Comparison of ENCODE assay signal across 15 mouse cellular contexts in genomic region chr8:120411059-120411458, GRCm38 (mm10).
A peak's percentile ranks its signal among the peaks of the same experiment; 100 is the strongest.
DNase-seq lines count a peak whose midpoint lies in the region; ATAC-seq and TF ChIP-seq lines count a peak whose summit lies in the region.
"Had no signal": no experiment of that assay in that cellular context is flagged by ENCODE, and none has a peak within 500 bp of the region (broad histone marks: within the 10 kb centered on the region; RNA-seq: fewer than 3 reads in every experiment).

No protein-coding gene starts in this region.

- peaks cover 50% of the 10 kb centered on the region for H3K4me1 ChIP-seq in heart, embryonic 12.5 days (replicated peaks)
- peaks cover 85% of the 10 kb centered on the region for H3K4me1 ChIP-seq in heart, embryonic 10.5 days
- peaks cover 33% of the 10 kb centered on the region for H3K4me1 ChIP-seq in forebrain, postnatal 0 days (ENCODE audit: insufficient read depth)
- H3K4me1 ChIP-seq in midbrain, embryonic 10.5 days = peaks cover 100% of the 10 kb centered on the region
- H3K4me1 ChIP-seq in neural tube, embryonic 14.5 days (ENCODE audit: control insufficient read depth, insufficient read depth, low read length) = peaks cover 62% of the 10 kb centered on the region

- 0 out of 2 replicates have a peak overlapping the region, but pooled peaks have one; percentile 8 for H3K9ac ChIP-seq in heart, embryonic 12.5 days
- H3K9ac ChIP-seq in forebrain, postnatal 0 days = no peak overlapping the region
- no peak overlapping the region for H3K9ac ChIP-seq in neural tube, embryonic 14.5 days (replicated peaks; ENCODE audit: low read depth, low read length)
- H3K9ac ChIP-seq: kidney, embryonic 15.5 days had no signal

- ATAC-seq in heart, embryonic 12.5 days (ENCODE audit: insufficient number of reproducible peaks, low FRiP score) = no peak
- peak; percentile 27; the same call in 1 of the 2 replicates for ATAC-seq in forebrain, postnatal 0 days
- ATAC-seq in neural tube, embryonic 14.5 days (ENCODE audit: low read depth) = no peak

- H3K27ac ChIP-seq in heart, embryonic 12.5 days (ENCODE audit: poor library complexity, severe bottlenecking) = no peak overlapping the region
- H3K27ac ChIP-seq in heart, embryonic 10.5 days = no peak overlapping the region
- no peak overlapping the region for H3K27ac ChIP-seq in forebrain, postnatal 0 days (ENCODE audit: low read depth, low read length)
- peak overlapping the region; percentile 80 for H3K27ac ChIP-seq in midbrain, embryonic 10.5 days (replicated peaks)
- 0 out of 2 replicates have a peak overlapping the region, but pooled peaks have one; percentile 22 for H3K27ac ChIP-seq in neural tube, embryonic 14.5 days (ENCODE audit: low read depth, low read length)
- H3K27ac ChIP-seq: heart, embryonic 13.5 days; kidney, embryonic 15.5 days had no signal

- no peak for DNase-seq in heart, embryonic 10.5 days (ENCODE audit: low spot score)
- DNase-seq in forebrain, postnatal 0 days = no peak
- no peak for DNase-seq in midbrain, embryonic 10.5 days (ENCODE audit: low spot score)
- no peak for DNase-seq in adrenal gland, postnatal 4 days (ENCODE audit: low spot score in 2 of 2)
- no peak for DNase-seq in ovary, postnatal 36 days (ENCODE audit: low spot score)
- no peak for DNase-seq in spleen, adult 18-20 months
- DNase-seq: cerebellum, adult 9-11 months; gastrocnemius, postnatal 14 days; right cerebral cortex, postnatal 25 days had no signal

- no peak overlapping the region for H3K4me2 ChIP-seq in heart, embryonic 12.5 days
- H3K4me2 ChIP-seq in forebrain, postnatal 0 days (ENCODE audit: low read depth) = no peak overlapping the region
- no peak overlapping the region for H3K4me2 ChIP-seq in neural tube, embryonic 14.5 days (ENCODE audit: low read depth, low read length)
- H3K4me2 ChIP-seq: heart, embryonic 13.5 days; kidney, embryonic 15.5 days had no signal

- peaks cover 15% of the 10 kb centered on the region for H3K27me3 ChIP-seq in heart, embryonic 12.5 days (replicated peaks)
- H3K27me3 ChIP-seq in heart, embryonic 10.5 days (ENCODE audit: insufficient read depth, poor library complexity, severe bottlenecking) = peaks cover 28% of the 10 kb centered on the region
- no peaks in the 10 kb centered on the region for H3K27me3 ChIP-seq in forebrain, postnatal 0 days (ENCODE audit: insufficient read depth, low read length)
- peaks cover 84% of the 10 kb centered on the region for H3K27me3 ChIP-seq in midbrain, embryonic 10.5 days (ENCODE audit: low read depth, poor library complexity, severe bottlenecking)
- no peaks in the 10 kb centered on the region for H3K27me3 ChIP-seq in neural tube, embryonic 14.5 days (ENCODE audit: control insufficient read depth, insufficient read depth, low read length)
- H3K27me3 ChIP-seq: Patski had no signal

- WGBS in heart, embryonic 12.5 days = 77% methylated on average over 14 of the region's 14 CpGs
- WGBS in heart, embryonic 10.5 days = 84% methylated on average over 14 of the region's 14 CpGs
- 24% methylated on average over 14 of the region's 14 CpGs for WGBS in forebrain, postnatal 0 days
- WGBS in midbrain, embryonic 10.5 days = 66% methylated on average over 14 of the region's 14 CpGs
- 16% methylated on average over 14 of the region's 14 CpGs for WGBS in neural tube, embryonic 14.5 days

- no peak overlapping the region for H3K4me3 ChIP-seq in heart, embryonic 12.5 days
- no peak overlapping the region for H3K4me3 ChIP-seq in heart, embryonic 10.5 days
- H3K4me3 ChIP-seq in forebrain, postnatal 0 days (ENCODE audit: low read depth, low read length) = no peak overlapping the region
- H3K4me3 ChIP-seq in midbrain, embryonic 10.5 days = no peak overlapping the region
- H3K4me3 ChIP-seq in neural tube, embryonic 14.5 days (ENCODE audit: low read depth, low read length) = no peak overlapping the region
- H3K4me3 ChIP-seq: heart, embryonic 13.5 days; kidney, embryonic 15.5 days; megakaryocyte, embryonic 14.5 days had no signal

- no peaks in the 10 kb centered on the region for H3K36me3 ChIP-seq in heart, embryonic 12.5 days
- H3K36me3 ChIP-seq in heart, embryonic 10.5 days = no peaks in the 10 kb centered on the region
- H3K36me3 ChIP-seq in forebrain, postnatal 0 days (ENCODE audit: insufficient read depth) = no peaks in the 10 kb centered on the region
- no peaks in the 10 kb centered on the region for H3K36me3 ChIP-seq in midbrain, embryonic 10.5 days
- no peaks in the 10 kb centered on the region for H3K36me3 ChIP-seq in neural tube, embryonic 14.5 days (ENCODE audit: control insufficient read depth, insufficient read depth, low read length)
- H3K36me3 ChIP-seq: heart, embryonic 13.5 days; kidney, embryonic 15.5 days had no signal

- H3K9me3 ChIP-seq in heart, embryonic 12.5 days (replicated peaks) = no peaks in the 10 kb centered on the region
- H3K9me3 ChIP-seq in heart, embryonic 10.5 days = no peaks in the 10 kb centered on the region
- no peaks in the 10 kb centered on the region for H3K9me3 ChIP-seq in forebrain, postnatal 0 days (ENCODE audit: low read length)
- H3K9me3 ChIP-seq in midbrain, embryonic 10.5 days (replicated peaks) = no peaks in the 10 kb centered on the region
- H3K9me3 ChIP-seq in neural tube, embryonic 14.5 days (ENCODE audit: control insufficient read depth, low read length) = no peaks in the 10 kb centered on the region
- H3K9me3 ChIP-seq: heart, embryonic 13.5 days; kidney, embryonic 15.5 days; megakaryocyte, embryonic 14.5 days had no signal

- TF ChIP-seq CTCF in forebrain, postnatal 0 days (IDR thresholded peaks at IDR 0.05; ENCODE audit: low read depth) = no peak

Comparison
In these comparisons a context has a peak if more than half of its experiments do, and no peak if none do; other contexts are left out.
1. H3K27ac ChIP-seq: peak in midbrain, embryonic 10.5 days (single experiment) and neural tube, embryonic 14.5 days (single experiment); none in heart, embryonic 12.5 days (single experiment), heart, embryonic 10.5 days (single experiment) and forebrain, postnatal 0 days (single experiment).